Mouse (Mus musculus): ENCODE measurements at regions not wholly inside any gene's neighbourhood (a gene's known extent, or its start where the extent isn't known, plus 50 kb on each side); places are given as distances from the start of the nearest gene placed in this dataset.

- DNase-seq (ENCODE audit: low read depth, low spot score), result no peak
Observed at GRCm38 (mm10) chr12:99039497-99040322, 119.3 kb downstream of the Ttc8 start.

- DNase-seq (ENCODE audit: low read depth, low spot score), result peak; percentile 19
Observed at GRCm38 (mm10) chr12:99041606-99042005, 121.2 kb downstream of the Ttc8 start.

GRCm38 (mm10) chr12:99042918-99043862 lies 122.8 kb downstream of the Ttc8 start:
- DNase-seq (ENCODE audit: low read depth, low spot score), result no peak

GRCm38 (mm10) chr12:99044477-99044876 lies 124.1 kb downstream of the Ttc8 start:
- no peak for DNase-seq (ENCODE audit: low read depth, low spot score)

- no peak for DNase-seq (ENCODE audit: low read depth, low spot score)
Observed at GRCm38 (mm10) chr12:99050426-99050825, 130.1 kb downstream of the Ttc8 start.

GRCm38 (mm10) chr12:99052599-99052998 lies 132.2 kb downstream of the Ttc8 start:
- DNase-seq (ENCODE audit: low read depth, low spot score), result no peak

- DNase-seq (ENCODE audit: low read depth, low spot score), result no peak
Observed at GRCm38 (mm10) chr12:99057521-99057920, 137.1 kb downstream of the Ttc8 start.

- DNase-seq (ENCODE audit: low read depth, low spot score), result peak; percentile 39
Observed at GRCm38 (mm10) chr12:99058916-99059315, 138.5 kb downstream of the Ttc8 start.

- no peak for DNase-seq (ENCODE audit: low read depth, low spot score)
Observed at GRCm38 (mm10) chr12:99059491-99059890, 139.1 kb downstream of the Ttc8 start.

GRCm38 (mm10) chr12:99060702-99061101 lies 140.3 kb downstream of the Ttc8 start:
- no peak for DNase-seq (ENCODE audit: low read depth, low spot score)

GRCm38 (mm10) chr12:99063441-99063840 lies 143.1 kb downstream of the Ttc8 start:
- DNase-seq (ENCODE audit: low read depth, low spot score), result no peak

GRCm38 (mm10) chr12:99063885-99064284 lies 143.5 kb downstream of the Ttc8 start:
- DNase-seq (ENCODE audit: low read depth, low spot score), result no peak

GRCm38 (mm10) chr12:99067962-99068361 lies 147.6 kb downstream of the Ttc8 start:
- DNase-seq (ENCODE audit: low read depth, low spot score), result peak; percentile 79

GRCm38 (mm10) chr12:99073766-99074165 lies 153.4 kb downstream of the Ttc8 start:
- DNase-seq (ENCODE audit: low read depth, low spot score), result no peak

- no peak for DNase-seq (ENCODE audit: low read depth, low spot score)
Observed at GRCm38 (mm10) chr12:99077366-99077765, 157.0 kb downstream of the Ttc8 start.

- no peak for DNase-seq (ENCODE audit: low read depth, low spot score)
Observed at GRCm38 (mm10) chr12:99079873-99080272, 159.5 kb downstream of the Ttc8 start.

- DNase-seq (ENCODE audit: low read depth, low spot score), result no peak
Observed at GRCm38 (mm10) chr12:99083616-99084015, 163.2 kb downstream of the Ttc8 start.

GRCm38 (mm10) chr12:99084144-99084543 lies 163.8 kb downstream of the Ttc8 start:
- DNase-seq (ENCODE audit: low read depth, low spot score), result peak; percentile 84

- no peak for DNase-seq (ENCODE audit: low read depth, low spot score)
Observed at GRCm38 (mm10) chr12:99087286-99087685, 166.9 kb downstream of the Ttc8 start.

GRCm38 (mm10) chr12:99091770-99092169 lies 171.4 kb downstream of the Ttc8 start:
- peak; percentile 66 for DNase-seq (ENCODE audit: low read depth, low spot score)

- DNase-seq (ENCODE audit: low read depth, low spot score), result peak; percentile 43
Observed at GRCm38 (mm10) chr12:99093151-99093550, 172.8 kb downstream of the Ttc8 start.

- no peak for DNase-seq (ENCODE audit: low read depth, low spot score)
Observed at GRCm38 (mm10) chr12:99093989-99094388, 173.6 kb downstream of the Ttc8 start.
